Mouse (Mus musculus): ENCODE measurements around the gene Tent5d.

The Tent5d gene

GRCm38 (mm10) chrX:107792290-107792689 lies at the start of gene Tent5d:
TSS of gene Tent5d (plus strand) at chrX:107792590.
- no peak for DNase-seq (ENCODE audit: low spot score)

- DNase-seq (ENCODE audit: low spot score) = no peak
Measured at GRCm38 (mm10) chrX:107767896-107768295, 24.5 kb upstream of the Tent5d start.

- DNase-seq (ENCODE audit: low spot score) = no peak
Measured at GRCm38 (mm10) chrX:107790136-107790535, 2.3 kb upstream of the Tent5d start.

GRCm38 (mm10) chrX:107790750-107791493 lies 1.5 kb upstream of the Tent5d start:
- no peak for DNase-seq (ENCODE audit: low spot score)

GRCm38 (mm10) chrX:107795785-107796184 lies 3.4 kb downstream of the Tent5d start:
- DNase-seq (ENCODE audit: low spot score) = no peak

- DNase-seq (ENCODE audit: low spot score) = no peak
Measured at GRCm38 (mm10) chrX:107796919-107797318, 4.5 kb downstream of the Tent5d start.

GRCm38 (mm10) chrX:107812120-107812519 lies 19.7 kb downstream of the Tent5d start:
- no peak for DNase-seq (ENCODE audit: low spot score)

- no peak for DNase-seq (ENCODE audit: low spot score)
Measured at GRCm38 (mm10) chrX:107815502-107816217, 23.3 kb downstream of the Tent5d start.

- peak; percentile 30 for DNase-seq (ENCODE audit: low spot score)
Measured at GRCm38 (mm10) chrX:107816218-107816554, 23.8 kb downstream of the Tent5d start, which contains the start of gene 2610002M06Rik. TSS of gene 2610002M06Rik (minus strand) at chrX:107816334.

GRCm38 (mm10) chrX:107816726-107817125 lies 24.3 kb downstream of the Tent5d start:
- DNase-seq (ENCODE audit: low spot score) = no peak

GRCm38 (mm10) chrX:107858165-107858564 lies 65.8 kb downstream of the Tent5d start:
- no peak for DNase-seq (ENCODE audit: low spot score)
